In genomic region chr9:21030055-21030600, GRCm38 (mm10) we compare ENCODE assay signal across 8 mouse cellular contexts. TPM values are rescaled to one million over a fixed set of nuclear protein-coding genes. Genes with fewer than 3 reads are reported as not detected.
A peak's percentile ranks its signal among the peaks of the same experiment; 100 is the strongest.
DNase-seq lines count a peak whose midpoint lies in the region; ATAC-seq lines count a peak whose summit lies in the region.

No protein-coding gene starts in this region.

- H3K36me3 ChIP-seq in heart, embryonic 14.5 days (ENCODE audit: control insufficient read depth, insufficient read depth, low read length) = 0 out of 2 replicates have a peak, but pooled peaks cover 6% of the 10 kb centered on the region
- H3K36me3 ChIP-seq in hindbrain, embryonic 13.5 days = no peaks in the 10 kb centered on the region
- no peaks in the 10 kb centered on the region for H3K36me3 ChIP-seq in midbrain, embryonic 11.5 days (ENCODE audit: control insufficient read depth, insufficient read depth, low read length)

- peaks cover 23 to 38% of the 10 kb centered on the region in 2 experiments for H3K4me1 ChIP-seq in heart, embryonic 14.5 days (ENCODE audit: control insufficient read depth in 2 of 2, insufficient read depth in 2 of 2, low read length in 2 of 2)
- peaks cover 56% of the 10 kb centered on the region for H3K4me1 ChIP-seq in hindbrain, embryonic 13.5 days (replicated peaks)
- H3K4me1 ChIP-seq in midbrain, embryonic 11.5 days (ENCODE audit: control insufficient read depth, insufficient read depth, low read length) = peaks cover 28% of the 10 kb centered on the region

- no peak overlapping the region for H3K27ac ChIP-seq in heart, embryonic 14.5 days (replicated peaks in 1 of 2; ENCODE audit: control insufficient read depth in 1 of 2, insufficient read depth in 1 of 2, low read depth in 2 of 2, low read length in 2 of 2)
- H3K27ac ChIP-seq in hindbrain, embryonic 13.5 days = no peak overlapping the region
- no peak overlapping the region for H3K27ac ChIP-seq in midbrain, embryonic 11.5 days (ENCODE audit: low read depth, low read length)

- H3K27me3 ChIP-seq in heart, embryonic 14.5 days (ENCODE audit: control insufficient read depth, insufficient read depth, low read length) = peaks cover 46% of the 10 kb centered on the region
- peaks cover 99% of the 10 kb centered on the region for H3K27me3 ChIP-seq in hindbrain, embryonic 13.5 days
- H3K27me3 ChIP-seq in midbrain, embryonic 11.5 days (ENCODE audit: control insufficient read depth, insufficient read depth, low read length) = peaks cover 70% of the 10 kb centered on the region

- H3K9ac ChIP-seq in heart, embryonic 14.5 days (ENCODE audit: low read length) = 0 out of 2 replicates have a peak overlapping the region, but pooled peaks have one; percentile 64
- H3K9ac ChIP-seq in hindbrain, embryonic 13.5 days = no peak overlapping the region
- no peak overlapping the region for H3K9ac ChIP-seq in midbrain, embryonic 11.5 days (ENCODE audit: low read length)

- peak overlapping the region in 1 of 2 experiments; percentile 54; a peak in 2 of 4 replicates for H3K4me3 ChIP-seq in heart, embryonic 14.5 days (ENCODE audit: control insufficient read depth in 1 of 2, insufficient read depth in 1 of 2, low read depth in 1 of 2, low read length in 2 of 2)
- H3K4me3 ChIP-seq in hindbrain, embryonic 13.5 days = no peak overlapping the region; the same call in 1 of the 2 replicates
- H3K4me3 ChIP-seq in midbrain, embryonic 11.5 days (ENCODE audit: low read depth, low read length) = peak overlapping the region; percentile 22; the same call in 1 of the 2 replicates

- no peaks in the 10 kb centered on the region for H3K9me3 ChIP-seq in heart, embryonic 14.5 days (ENCODE audit: control insufficient read depth, low read length)
- H3K9me3 ChIP-seq in hindbrain, embryonic 13.5 days = no peaks in the 10 kb centered on the region
- H3K9me3 ChIP-seq in midbrain, embryonic 11.5 days (ENCODE audit: control insufficient read depth, low read length) = no peaks in the 10 kb centered on the region

- WGBS in heart, embryonic 14.5 days = 19% methylated on average over 22 of the region's 22 CpGs
- WGBS in hindbrain, embryonic 13.5 days = 23% methylated on average over 22 of the region's 22 CpGs
- WGBS in midbrain, embryonic 11.5 days = 25% methylated on average over 22 of the region's 22 CpGs

- DNase-seq in heart, postnatal 25 days (ENCODE audit: low spot score) = no peak
- peak; percentile 14 for DNase-seq in MN1 (ENCODE audit: low spot score)
- no peak for DNase-seq in midbrain, embryonic 11.5 days (ENCODE audit: low spot score, missing footprints)
- DNase-seq in frontal cortex, postnatal 10 days (ENCODE audit: low spot score in 2 of 2) = no peak
- DNase-seq in layer of hippocampus, postnatal 14 days (ENCODE audit: low spot score in 2 of 2) = no peak
- no peak for DNase-seq in layer of hippocampus, postnatal 36 days

- no peak for ATAC-seq in heart, embryonic 14.5 days (ENCODE audit: insufficient number of reproducible peaks, insufficient read depth, low FRiP score, low read depth)
- no peak for ATAC-seq in hindbrain, embryonic 13.5 days (ENCODE audit: low FRiP score)
- no peak for ATAC-seq in midbrain, embryonic 11.5 days (ENCODE audit: low FRiP score)

- intact Hi-C loops in heart, postnatal 25 days (cut with DNase I) = loop anchor here (5.0 kb wide), 1 partner anchor 107 kb away; no protein-coding TSS in a partner anchor

- peak overlapping the region; percentile 83 for H3K4me2 ChIP-seq in heart, embryonic 14.5 days (ENCODE audit: low read length)
- H3K4me2 ChIP-seq in hindbrain, embryonic 13.5 days = peak overlapping the region; percentile 94
- H3K4me2 ChIP-seq in midbrain, embryonic 11.5 days = peak overlapping the region; percentile 26

RNA-seq across cellular contexts. Expression of gene Icam4, which starts 1.0 kb away (rescaled TPM):
- 1.3 and 1.9 TPM in 2 replicates for polyA plus RNA-seq in heart, embryonic 14.5 days (2014; fragmentation: Nextera tagmentation; extraction: Ambion mirVana)
- under 1 TPM; 0.26 to 0.64 TPM for total RNA-seq in heart, postnatal 25 days (2021)
- polyA plus RNA-seq in hindbrain, embryonic 13.5 days (2015; fragmentation: Nextera tagmentation; extraction: Ambion mirVana) = 0.21 TPM in 1 of 2 replicates, not detected in the other
- polyA plus RNA-seq in midbrain, embryonic 11.5 days (2014; fragmentation: Nextera tagmentation; extraction: Ambion mirVana) = 5.4 and 9.2 TPM in 2 replicates
- under 1 TPM; 0.41 to 0.44 TPM for total RNA-seq in layer of hippocampus, postnatal 14 days (2021)
- total RNA-seq in layer of hippocampus, postnatal 36 days (2021) = 1 to 10 TPM in 1 of 2 experiments, under 1 TPM in 1; 0.63 to 1.2 TPM

RNA-seq across cellular contexts. Expression of gene Icam5, which starts 1.7 kb away (rescaled TPM):
- polyA plus RNA-seq in heart, embryonic 14.5 days (2014; fragmentation: Nextera tagmentation; extraction: Ambion mirVana) = 0.08 TPM in 1 of 2 replicates, not detected in the other
- total RNA-seq in heart, postnatal 25 days (2021) = not detected
- 0.58 and 0.80 TPM in 2 replicates for polyA plus RNA-seq in hindbrain, embryonic 13.5 days (2015; fragmentation: Nextera tagmentation; extraction: Ambion mirVana)
- polyA plus RNA-seq in midbrain, embryonic 11.5 days (2014; fragmentation: Nextera tagmentation; extraction: Ambion mirVana) = not detected in 2 replicates
- total RNA-seq in layer of hippocampus, postnatal 14 days (2021) = 100 to 1,000 TPM; 337 to 341 TPM
- total RNA-seq in layer of hippocampus, postnatal 36 days (2021) = 100 to 1,000 TPM; 360 to 373 TPM

RNA-seq across cellular contexts. Expression of gene Icam1, which starts 14.3 kb away (rescaled TPM):
- 13.9 and 14.4 TPM in 2 replicates for polyA plus RNA-seq in heart, embryonic 14.5 days (2014; fragmentation: Nextera tagmentation; extraction: Ambion mirVana)
- total RNA-seq in heart, postnatal 25 days (2021) = 1 to 10 TPM; 7.7 to 9.6 TPM
- polyA plus RNA-seq in hindbrain, embryonic 13.5 days (2015; fragmentation: Nextera tagmentation; extraction: Ambion mirVana) = 3.4 and 4.4 TPM in 2 replicates
- polyA plus RNA-seq in midbrain, embryonic 11.5 days (2014; fragmentation: Nextera tagmentation; extraction: Ambion mirVana) = 3.9 and 4.0 TPM in 2 replicates
- total RNA-seq in layer of hippocampus, postnatal 14 days (2021) = 1 to 10 TPM; 2.9 to 3.2 TPM
- 1 to 10 TPM; 1.9 to 3.6 TPM for total RNA-seq in layer of hippocampus, postnatal 36 days (2021)

RNA-seq across cellular contexts. Expression of gene Mrpl4, which starts 27.6 kb away (rescaled TPM):
- 151 and 160 TPM in 2 replicates for polyA plus RNA-seq in heart, embryonic 14.5 days (2014; fragmentation: Nextera tagmentation; extraction: Ambion mirVana)
- 100 to 1,000 TPM; 143 to 144 TPM for total RNA-seq in heart, postnatal 25 days (2021)
- polyA plus RNA-seq in hindbrain, embryonic 13.5 days (2015; fragmentation: Nextera tagmentation; extraction: Ambion mirVana) = 98.2 and 104 TPM in 2 replicates
- 120 and 121 TPM in 2 replicates for polyA plus RNA-seq in midbrain, embryonic 11.5 days (2014; fragmentation: Nextera tagmentation; extraction: Ambion mirVana)
- total RNA-seq in layer of hippocampus, postnatal 14 days (2021) = 10 to 100 TPM; 60.4 to 62.8 TPM
- 10 to 100 TPM; 61.1 to 65.8 TPM for total RNA-seq in layer of hippocampus, postnatal 36 days (2021)

RNA-seq across cellular contexts. Expression of gene Zglp1, which starts 36.8 kb away (rescaled TPM):
- 1.1 TPM in 1 of 2 replicates, not detected in the other for polyA plus RNA-seq in heart, embryonic 14.5 days (2014; fragmentation: Nextera tagmentation; extraction: Ambion mirVana)
- total RNA-seq in heart, postnatal 25 days (2021) = not detected
- polyA plus RNA-seq in hindbrain, embryonic 13.5 days (2015; fragmentation: Nextera tagmentation; extraction: Ambion mirVana) = 0.92 and 1.9 TPM in 2 replicates
- 0.86 and 2.1 TPM in 2 replicates for polyA plus RNA-seq in midbrain, embryonic 11.5 days (2014; fragmentation: Nextera tagmentation; extraction: Ambion mirVana)
- total RNA-seq in layer of hippocampus, postnatal 14 days (2021) = 1 to 10 TPM in 1 of 2 experiments, not detected in 1; 2.0 TPM
- total RNA-seq in layer of hippocampus, postnatal 36 days (2021) = not detected

Comparison
In these comparisons a context has a peak if more than half of its experiments do, and no peak if none do; other contexts are left out.
1. H3K4me2 ChIP-seq: peak in every context shown above with its lines; median percentile 94 in hindbrain, embryonic 13.5 days; 83 in heart, embryonic 14.5 days; 26 in midbrain, embryonic 11.5 days.
2. RNA of gene Icam5, which starts 1.7 kb away (total RNA-seq): 360 to 373 TPM in layer of hippocampus, postnatal 36 days and 337 to 341 TPM in layer of hippocampus, postnatal 14 days; not detected in heart, postnatal 25 days; every median in the first group is over 100 times any median in the second.